Mouse (Mus musculus) inflammation-experienced regulatory T-cells, adult 6 months (primary cell): ENCODE measurements around the gene Tmem229a. TPM values are rescaled to one million over a fixed set of nuclear protein-coding genes. Genes with fewer than 3 reads are reported as not detected.

Source experiments
- polyA plus RNA-seq, 3 experiments: library from polyadenylated mRNA; unstranded; fragments of 100-300 nt; shearing (Covaris generic); gene quantifications; one replicate each; pipeline ENCODE4 v1.2.1; 2017

Tmem229a gene
- polyA plus RNA-seq, 3 experiments from 2014 or later: 0.19 TPM; not detected in 2

Other genes with a start within 250 kb of the Tmem229a start
- not detected for gene Hyal6, start 223.1 kb downstream of the Tmem229a start, polyA plus RNA-seq
- gene Hyal4, start 208.0 kb downstream of the Tmem229a start, polyA plus RNA-seq: not detected
- gene Spam1, start 165.1 kb downstream of the Tmem229a start, polyA plus RNA-seq: under 1 TPM in 1 of 3 experiments, not detected in 2; 0.35 TPM
- gene Hyal5, start 98.3 kb downstream of the Tmem229a start, polyA plus RNA-seq: not detected